Mouse (Mus musculus) lung, embryonic 14.5 days (tissue): ENCODE measurements at regions not wholly inside any gene's neighbourhood (a gene's known extent, or its start where the extent isn't known, plus 50 kb on each side); places are given as distances from the start of the nearest gene placed in this dataset.

Source experiments
- ATAC-seq: fragments of 200-750 bp; cut with Nextera tagmentation; 2 replicates; pipeline ENCODE4 v1.8.0; 2017; ENCODE audit warnings: mild to moderate bottlenecking, moderate TSS enrichment, moderate library complexity; ENCODE audit not compliant: insufficient read depth
- DNase-seq: peaks from one replicate; pipeline ENCODE4 v3.0.0-alpha.2; 2015
- H3K27ac ChIP-seq: fragments of 300-500 bp; sonication (generic); 2 replicates; pipeline ENCODE4 v1.5.1; 2014; ENCODE audit warnings: low read depth, mild to moderate bottlenecking, moderate library complexity
- H3K27me3 ChIP-seq: fragments of 300-500 bp; sonication (generic); 2 replicates; pipeline ENCODE4 v1.6.1; 2014; ENCODE audit warnings: low read length, control low read depth; ENCODE audit not compliant: insufficient read depth
- H3K36me3 ChIP-seq: fragments of 300-500 bp; sonication (generic); 2 replicates; pipeline ENCODE4 v1.6.1; 2014; ENCODE audit warnings: control low read depth; ENCODE audit not compliant: insufficient read depth
- H3K4me1 ChIP-seq: fragments of 300-500 bp; sonication (generic); 2 replicates; pipeline ENCODE4 v1.6.1; 2014; ENCODE audit warnings: antibody characterized with exemption, control low read depth; ENCODE audit not compliant: insufficient read depth
- H3K4me2 ChIP-seq: fragments of 300-500 bp; sonication (generic); 2 replicates; pipeline ENCODE4 v1.6.1; 2014; ENCODE audit warnings: mild to moderate bottlenecking
- H3K4me3 ChIP-seq: fragments of 300-500 bp; sonication (generic); 2 replicates; pipeline ENCODE4 v1.5.1; 2014; ENCODE audit warnings: low read depth, low read length
- H3K9ac ChIP-seq: fragments of 300-500 bp; sonication (generic); 2 replicates; pipeline ENCODE4 v1.6.1; 2014
- H3K9me3 ChIP-seq: fragments of 300-500 bp; sonication (generic); 2 replicates; pipeline ENCODE4 v1.6.1; 2016; ENCODE audit warnings: low read depth, low read length, control low read depth
- CTCF ChIP-seq: IDR thresholded peaks from 2 replicates; pipeline ENCODE4 v1.5.1; 2016; ENCODE audit warnings: antibody characterized with exemption, low read depth
- WGBS: fragments of 180-500 bp; shearing (Covaris S2); extraction: QIAGEN DNeasy Blood & Tissue Kit; methylation state at CpG from one replicate; pipeline ENCODE4 v1.1.7; 2014; 5-methylcytosine and 5-hydroxymethylcytosine counted together

DNA sequence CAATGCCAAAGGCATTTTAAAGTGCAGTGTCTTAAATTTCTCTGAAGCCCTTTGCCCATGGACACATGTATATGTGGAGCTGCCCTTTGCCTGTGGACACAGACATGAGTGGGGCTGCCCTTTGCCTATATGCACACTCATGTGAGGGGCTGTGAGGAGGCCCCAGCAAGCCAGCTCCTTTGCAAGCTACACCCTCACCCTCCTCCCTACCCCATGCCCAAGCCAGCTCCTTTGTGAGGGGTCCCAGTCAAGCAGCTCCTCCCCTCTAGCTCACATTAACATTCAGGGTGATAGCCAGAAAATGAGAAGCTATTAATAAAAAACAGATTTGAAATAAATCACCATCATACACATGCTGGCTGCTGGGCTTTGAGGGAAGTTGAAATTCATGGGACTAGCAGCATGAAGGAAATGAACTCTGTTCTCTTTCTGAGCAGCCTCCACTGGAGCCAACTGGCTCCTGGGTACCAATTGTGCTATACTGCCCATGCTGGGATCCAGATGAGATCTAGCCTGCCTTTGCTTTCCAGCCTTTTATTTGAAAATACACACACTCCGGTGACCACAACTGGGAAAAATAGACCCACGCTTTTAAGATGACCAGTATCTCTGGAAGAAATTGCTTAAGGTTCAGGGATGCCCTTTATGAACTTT lies 151.4 kb downstream of the Abcc12 start:
- H3K4me3 ChIP-seq = no peak overlapping the region
- no peak overlapping the region for H3K9ac ChIP-seq
- ATAC-seq (no peak), DNase-seq (no peak)
- no peaks in the 10 kb centered on the region for H3K27me3 ChIP-seq
- no peak for TF ChIP-seq CTCF
- no peak overlapping the region for H3K4me2 ChIP-seq
- no peaks in the 10 kb centered on the region for H3K4me1 ChIP-seq
- H3K9me3 ChIP-seq = no peaks in the 10 kb centered on the region
- no peaks in the 10 kb centered on the region for H3K36me3 ChIP-seq
- 96% methylated on average over 2 of the region's 2 CpGs for WGBS
- H3K27ac ChIP-seq = no peak overlapping the region

DNA sequence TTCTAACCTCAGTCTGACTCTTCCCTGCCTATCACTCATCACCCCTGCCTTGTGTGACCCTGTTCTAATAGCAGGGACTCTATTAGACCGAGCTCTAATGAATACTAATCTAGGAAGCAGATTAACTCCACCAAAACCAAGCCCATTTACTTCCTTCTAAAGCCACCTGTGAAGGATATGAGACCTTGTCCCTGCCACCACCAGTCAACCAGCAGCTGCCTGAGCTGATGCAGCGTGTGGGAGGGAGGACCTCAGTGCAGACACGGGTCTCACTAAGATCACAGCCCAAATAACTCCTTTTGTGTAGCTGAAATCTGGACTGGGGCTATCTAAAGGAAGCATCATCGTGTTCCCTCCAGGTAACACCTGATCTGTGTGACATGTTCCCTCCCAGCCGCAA lies 152.4 kb downstream of the Abcc12 start:
- WGBS = 38% methylated on average over 5 of the region's 5 CpGs
- H3K4me1 ChIP-seq = no peaks in the 10 kb centered on the region
- DNase-seq (no peak), ATAC-seq (no peak)
- no peaks in the 10 kb centered on the region for H3K9me3 ChIP-seq
- H3K4me3 ChIP-seq = no peak overlapping the region
- no peak overlapping the region for H3K4me2 ChIP-seq
- no peak overlapping the region for H3K27ac ChIP-seq
- no peaks in the 10 kb centered on the region for H3K27me3 ChIP-seq
- H3K36me3 ChIP-seq = no peaks in the 10 kb centered on the region
- TF ChIP-seq CTCF = no peak
- H3K9ac ChIP-seq = no peak overlapping the region

DNA sequence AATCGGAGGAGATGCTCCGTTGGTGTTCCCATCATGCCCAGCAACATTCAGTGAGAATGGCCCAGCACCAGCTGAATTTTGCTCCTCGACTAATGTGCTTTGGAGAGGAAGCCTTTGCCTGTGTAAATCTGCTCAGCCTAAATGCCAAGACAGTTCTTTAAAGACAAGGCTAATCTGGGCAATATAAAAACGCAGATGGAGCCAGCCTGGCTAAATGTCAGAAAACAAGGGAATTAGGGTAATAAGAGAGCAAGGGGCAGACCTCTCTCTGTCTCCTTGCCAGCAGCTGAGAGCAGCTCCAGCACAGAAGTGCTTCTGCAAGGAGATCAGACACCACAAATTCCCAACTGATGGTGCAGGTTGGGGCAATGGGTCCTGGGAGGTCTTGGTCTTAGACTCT lies 154.4 kb downstream of the Abcc12 start:
- no peak overlapping the region for H3K4me3 ChIP-seq
- WGBS = 66% methylated on average over 4 of the region's 4 CpGs
- no peaks in the 10 kb centered on the region for H3K9me3 ChIP-seq
- ATAC-seq = no peak
- no peak for DNase-seq
- H3K27me3 ChIP-seq = no peaks in the 10 kb centered on the region
- no peak for TF ChIP-seq CTCF
- H3K27ac ChIP-seq = no peak overlapping the region
- H3K9ac ChIP-seq = no peak overlapping the region
- no peaks in the 10 kb centered on the region for H3K4me1 ChIP-seq
- H3K4me2 ChIP-seq = no peak overlapping the region
- H3K36me3 ChIP-seq = no peaks in the 10 kb centered on the region

DNA sequence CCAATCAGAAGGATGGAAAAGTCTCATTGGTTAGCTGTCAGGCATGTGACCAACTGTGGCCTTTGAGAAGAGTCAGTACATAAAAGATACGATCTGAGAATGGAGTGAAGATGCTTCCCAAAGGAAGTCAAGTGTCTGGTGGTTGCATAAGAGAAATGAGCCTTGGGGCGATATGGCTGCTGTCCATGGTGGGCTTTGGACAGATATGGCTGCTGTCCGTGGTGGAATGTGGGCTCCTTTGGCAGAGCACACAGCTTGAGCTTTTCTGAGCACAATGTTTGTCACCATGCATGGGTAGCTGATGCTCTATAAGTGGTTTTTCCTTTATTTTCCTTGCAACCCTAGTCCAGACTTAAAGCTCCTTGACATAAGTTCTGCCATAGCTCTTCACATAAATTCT lies 155.1 kb downstream of the Abcc12 start:
- Histone ChIP-seq H3K4me3 (no peak overlapping the region), H3K4me1 (no peaks in the 10 kb centered on the region), H3K27ac (no peak overlapping the region), H3K9ac (no peak overlapping the region), H3K4me2 (no peak overlapping the region), H3K36me3 (no peaks in the 10 kb centered on the region), H3K27me3 (no peaks in the 10 kb centered on the region), H3K9me3 (no peaks in the 10 kb centered on the region)
- 68% methylated on average over 3 of the region's 3 CpGs for WGBS
- peak; percentile 44 for DNase-seq
- no peak for ATAC-seq
- no peak for TF ChIP-seq CTCF

DNA sequence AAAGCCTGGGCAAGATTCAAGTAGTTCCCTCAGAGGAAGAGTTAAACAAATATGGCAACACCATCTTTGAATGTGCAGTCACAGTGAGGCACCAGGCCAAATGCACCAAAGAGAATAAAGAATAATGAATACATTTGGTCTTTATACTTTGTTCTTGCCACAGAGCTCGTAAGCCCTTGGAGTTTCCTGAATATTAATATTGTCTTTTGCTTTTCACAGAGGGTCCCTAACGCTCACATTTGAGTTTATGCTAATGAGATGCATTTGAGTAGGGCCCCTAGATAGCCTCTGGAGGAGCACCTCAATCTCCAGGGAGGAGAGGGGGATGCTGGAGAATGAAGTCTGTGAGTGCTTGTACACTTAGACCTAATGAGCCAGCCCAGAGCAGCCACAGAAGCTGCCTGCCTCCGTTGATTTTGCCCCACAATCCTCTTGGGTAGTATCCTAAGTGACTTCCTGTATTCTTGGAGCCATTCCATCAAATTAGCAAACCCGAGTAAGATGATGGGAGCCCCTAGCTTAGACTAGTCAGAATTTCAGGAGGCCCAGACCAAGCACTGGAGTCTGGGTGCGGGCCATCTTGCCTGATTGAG lies 161.3 kb downstream of the Abcc12 start:
- Histone ChIP-seq H3K27ac (no peak overlapping the region), H3K9me3 (no peaks in the 10 kb centered on the region), H3K4me3 (no peak overlapping the region), H3K4me2 (no peak overlapping the region), H3K36me3 (no peaks in the 10 kb centered on the region), H3K27me3 (no peaks in the 10 kb centered on the region), H3K4me1 (no peaks in the 10 kb centered on the region), H3K9ac (no peak overlapping the region)
- ATAC-seq = no peak
- no peak for TF ChIP-seq CTCF
- DNase-seq = no peak
- WGBS = 73% methylated on average over 5 of the region's 5 CpGs

DNA sequence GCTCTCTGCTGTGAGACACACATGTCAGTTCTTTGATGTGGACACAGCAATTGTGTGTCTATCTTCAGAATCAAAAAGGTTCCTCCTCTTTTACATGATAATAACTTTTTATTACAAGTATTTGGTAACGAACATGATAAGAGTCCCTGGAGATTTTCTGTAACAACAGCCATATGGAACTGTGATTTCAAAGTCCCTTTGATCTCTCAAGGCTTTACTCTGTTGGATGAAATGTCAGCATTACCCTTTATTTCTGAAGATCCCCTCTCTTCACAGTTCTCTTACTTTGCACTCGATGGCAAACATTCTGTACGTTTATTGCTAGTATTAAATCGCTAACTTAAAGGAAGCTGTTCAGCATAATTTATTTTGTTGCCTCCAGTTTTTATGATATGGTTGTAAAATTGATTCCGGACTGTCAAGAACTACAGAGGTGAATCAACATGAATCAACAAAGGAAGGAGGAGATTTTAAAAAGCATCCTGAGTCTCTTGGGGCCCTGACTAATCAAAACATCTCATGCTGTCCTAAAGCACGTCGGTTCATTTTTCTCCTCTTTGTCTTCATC lies 162.0 kb downstream of the Abcc12 start:
- Histone ChIP-seq H3K4me3 (no peak overlapping the region), H3K4me2 (no peak overlapping the region), H3K9ac (no peak overlapping the region), H3K9me3 (no peaks in the 10 kb centered on the region), H3K4me1 (no peaks in the 10 kb centered on the region), H3K27me3 (no peaks in the 10 kb centered on the region), H3K36me3 (no peaks in the 10 kb centered on the region), H3K27ac (no peak overlapping the region)
- 61% methylated on average over 7 of the region's 7 CpGs for WGBS
- TF ChIP-seq CTCF = no peak
- DNase-seq (no peak), ATAC-seq (no peak)

DNA sequence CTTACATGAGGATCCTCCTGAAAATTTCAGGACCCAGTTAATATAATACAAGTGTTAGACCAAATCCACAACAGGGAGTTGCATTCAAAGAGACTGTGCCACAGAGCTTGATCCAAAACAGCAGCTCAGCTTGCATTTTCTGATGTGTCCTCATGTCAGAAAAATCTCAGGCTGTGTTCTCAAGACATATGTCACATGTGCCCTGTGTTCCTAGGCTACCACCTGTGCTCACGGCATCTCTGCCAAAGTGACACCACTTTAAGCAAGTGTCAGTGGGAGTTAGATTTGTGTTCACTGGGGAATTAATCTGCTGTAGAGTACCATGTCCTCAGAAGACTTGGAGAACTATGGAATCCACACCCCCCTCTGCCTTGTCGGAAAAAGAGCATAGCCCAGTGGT lies 165.3 kb downstream of the Abcc12 start:
- TF ChIP-seq CTCF = no peak
- no peak overlapping the region for H3K27ac ChIP-seq
- no peaks in the 10 kb centered on the region for H3K4me1 ChIP-seq
- ATAC-seq (no peak), DNase-seq (no peak)
- H3K9me3 ChIP-seq = no peaks in the 10 kb centered on the region
- H3K27me3 ChIP-seq = no peaks in the 10 kb centered on the region
- WGBS = 81% methylated on average over 2 of the region's 2 CpGs
- no peaks in the 10 kb centered on the region for H3K36me3 ChIP-seq
- H3K9ac ChIP-seq = no peak overlapping the region
- H3K4me3 ChIP-seq = no peak overlapping the region
- H3K4me2 ChIP-seq = no peak overlapping the region
